Mouse (Mus musculus) cerebellum, postnatal 4 days (tissue): ENCODE measurements around the gene Olfr1261.

Experiments used
- DNase-seq, 2 experiments: peaks; one replicate each; pipeline ENCODE4 v3.0.0; 2022; ENCODE audit warnings: low spot score in 2 of 2, mixed read lengths in 1 of 2

Olfr1261 gene

DNA sequence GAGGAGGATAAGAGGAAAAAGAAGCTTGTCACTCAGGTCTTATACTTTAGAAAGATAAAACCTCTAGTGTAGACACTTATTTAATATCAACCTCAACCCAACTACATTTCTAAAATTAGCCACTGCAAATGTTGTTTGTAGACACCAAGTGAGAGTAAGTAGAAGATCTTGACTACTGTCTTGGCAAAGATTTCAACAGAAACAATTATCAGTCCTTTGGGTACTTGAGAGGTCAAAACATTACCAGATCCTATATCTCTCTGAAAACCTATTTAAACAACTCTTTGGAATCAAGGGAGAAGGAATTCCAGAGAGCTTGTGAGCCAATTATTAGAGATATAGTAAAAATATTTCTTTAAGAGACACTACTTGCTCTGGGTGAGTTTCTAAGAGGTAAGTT lies at the start of gene Olfr1261:
TSS of gene Olfr1261 (plus strand) at position 301 of the 400 bp plus-strand sequence.
- no peak for DNase-seq

DNA sequence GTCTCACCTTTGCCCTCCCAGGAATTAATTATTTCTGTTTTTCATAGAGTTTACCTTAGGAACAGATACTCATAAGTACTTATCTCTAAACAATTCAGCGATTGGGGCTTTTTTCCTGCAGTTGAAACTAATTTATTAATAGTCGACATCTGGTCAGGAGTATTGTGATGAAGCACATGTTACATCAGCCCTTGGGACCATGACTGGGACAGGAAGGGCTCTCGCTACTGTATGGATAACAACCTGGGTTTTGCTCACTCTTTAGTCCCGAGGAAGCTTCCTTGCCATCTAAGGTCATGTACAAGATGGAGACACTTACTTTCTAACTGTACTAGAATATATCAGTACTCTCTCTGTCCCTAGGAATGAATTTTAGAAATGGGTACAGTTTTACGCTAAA lies 42.5 kb upstream of the Olfr1261 start, which contains the start of gene Olfr1259:
TSS of gene Olfr1259 (minus strand) at position 101 of the 400 bp plus-strand sequence.
- no peak for DNase-seq

DNA sequence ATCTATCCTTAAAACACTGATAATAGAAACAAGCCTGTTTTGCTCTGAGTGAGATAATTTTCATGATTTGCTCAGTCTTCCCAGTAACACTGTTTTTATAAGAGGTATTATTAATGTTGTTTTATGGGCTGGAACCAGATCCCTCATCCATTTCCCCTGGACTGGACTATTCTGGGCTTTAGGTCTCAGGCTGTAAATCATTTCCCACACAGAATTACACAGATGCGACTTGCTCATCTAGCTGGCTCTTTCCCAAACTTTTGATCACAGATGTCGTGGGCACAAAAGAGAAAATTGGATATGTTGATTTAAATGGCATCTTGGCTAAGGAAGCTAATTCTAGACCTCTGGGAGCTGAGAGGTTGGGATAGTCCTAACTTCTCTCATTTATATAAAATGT lies 16.8 kb upstream of the Olfr1261 start, which contains the start of gene Olfr1260:
TSS of gene Olfr1260 (plus strand) at position 157 of the 400 bp plus-strand sequence.
- no peak for DNase-seq

DNA sequence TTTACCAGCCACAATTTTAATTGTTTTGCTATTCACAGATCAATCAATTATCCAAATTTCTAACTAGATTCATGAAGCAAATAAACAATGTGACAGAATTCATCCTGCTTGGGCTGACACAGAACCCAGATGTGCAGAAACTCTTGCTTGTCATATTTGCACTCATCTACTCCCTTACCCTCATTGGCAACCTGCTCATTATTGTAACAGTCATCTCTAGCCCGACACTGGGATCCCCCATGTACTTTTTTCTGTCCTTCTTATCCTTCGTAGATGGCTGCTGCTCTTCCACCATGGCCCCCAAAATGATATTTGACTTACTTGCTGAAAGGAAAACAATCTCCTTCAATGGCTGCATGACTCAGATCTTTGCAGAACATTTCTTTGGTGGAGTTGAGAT lies 13.3 kb upstream of the Olfr1261 start:
- DNase-seq, result no peak

DNA sequence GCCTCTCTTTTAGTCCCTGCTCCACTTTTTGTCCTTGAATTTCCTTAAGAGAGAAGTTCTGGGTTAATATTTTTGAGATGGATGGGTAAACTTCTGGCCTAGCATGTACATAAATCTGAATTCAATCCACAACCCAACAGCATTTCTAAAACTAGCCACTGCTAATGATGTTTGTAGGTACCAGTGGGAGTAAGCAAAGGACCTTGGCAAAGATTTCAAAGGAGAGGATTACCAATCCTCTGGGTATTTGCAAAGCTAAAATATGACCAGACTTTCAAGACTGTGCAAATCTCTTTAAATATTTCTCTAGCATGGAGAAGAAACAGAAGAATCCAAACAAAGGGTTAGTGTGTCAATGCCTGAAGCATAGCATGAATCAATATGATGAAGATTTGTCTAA lies 8.8 kb downstream of the Olfr1261 start, which contains the start of gene Olfr1262:
TSS of gene Olfr1262 (plus strand) at position 301 of the 400 bp plus-strand sequence.
- no peak for DNase-seq

DNA sequence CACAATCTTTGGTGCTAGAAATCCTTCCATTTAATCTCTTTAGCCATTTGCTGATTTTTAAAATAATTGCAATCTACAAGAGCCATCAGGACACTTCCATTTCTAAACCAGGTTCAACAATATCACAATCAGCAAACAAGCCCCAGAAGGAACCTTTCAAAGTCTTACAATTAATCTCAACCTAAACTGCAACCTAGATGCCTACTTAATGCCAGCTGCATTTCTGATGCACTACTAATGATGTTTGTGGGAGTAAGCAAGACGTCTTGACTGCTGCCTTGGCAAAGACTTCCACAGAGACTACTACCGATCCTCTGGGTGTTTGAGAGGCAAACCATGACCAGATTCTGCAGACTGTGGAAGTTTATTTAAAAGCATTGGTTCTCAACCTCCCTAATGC lies 20.8 kb downstream of the Olfr1261 start, which contains the start of gene Olfr1263:
TSS of gene Olfr1263 (plus strand) at position 301 of the 400 bp plus-strand sequence.
- no peak for DNase-seq

DNA sequence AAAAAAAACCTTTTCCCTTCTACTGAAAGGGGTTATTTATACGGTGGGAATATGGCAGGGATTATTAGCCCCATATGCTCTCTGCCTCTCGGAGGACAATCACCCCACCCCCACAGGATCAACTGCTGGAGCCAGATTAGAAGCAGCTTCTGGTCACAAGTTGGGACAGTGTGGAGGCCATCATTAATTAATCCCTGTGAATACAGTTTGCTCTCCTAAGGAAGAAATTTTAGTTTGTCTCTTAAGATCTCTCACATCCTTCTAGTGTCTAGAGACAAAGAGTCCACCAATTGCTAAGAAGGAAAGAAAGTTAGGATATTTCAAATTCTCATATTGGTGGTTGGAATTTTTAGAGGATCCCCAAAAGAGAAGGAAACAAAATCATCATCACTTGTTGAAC lies 34.5 kb downstream of the Olfr1261 start, which contains the start of gene Olfr1264:
TSS of gene Olfr1264 (minus strand) at position 101 of the 400 bp plus-strand sequence.
- no peak for DNase-seq

DNA sequence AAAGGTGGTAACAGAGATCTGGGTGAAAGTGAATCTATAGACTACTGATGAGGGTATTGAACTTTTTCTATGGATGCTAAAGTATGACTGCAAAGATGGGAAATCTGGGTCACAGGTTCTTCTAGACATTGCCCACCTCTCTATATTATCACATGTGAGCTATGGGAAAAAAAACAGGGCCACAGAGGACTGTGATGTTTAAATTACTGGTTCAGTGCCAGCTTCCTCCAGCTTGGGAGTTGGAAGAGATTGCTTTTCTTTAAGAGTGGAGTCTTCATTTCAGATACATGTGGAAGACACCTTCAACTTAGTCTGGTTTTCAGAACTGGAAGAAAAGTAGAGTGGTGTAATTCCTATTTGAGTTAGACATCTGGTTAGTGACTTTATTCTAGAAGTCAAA lies 44.0 kb downstream of the Olfr1261 start, which contains the start of gene Olfr1265:
TSS of gene Olfr1265 (plus strand) at position 301 of the 400 bp plus-strand sequence.
- DNase-seq, result no peak
